Mouse (Mus musculus) right cerebral cortex, postnatal 25 days (tissue): ENCODE measurements around the gene 8030474K03Rik.
"Not testable (repeated sequence)": the region's sequence is repeated elsewhere in the genome, so short reads cannot be mapped to it uniquely, and the experiment has no call there.

Experiments
- DNase-seq: peaks from one replicate; pipeline ENCODE4 v3.0.0; 2022

Gene 8030474K03Rik

GRCm38 (mm10) chrX:101794342-101794741 is at the start of gene 8030474K03Rik, which contains the start of gene Gm4779:
TSS of gene 8030474K03Rik (plus strand) at chrX:101794656.
TSS of gene Gm4779 (minus strand) at chrX:101794423.
- DNase-seq, result no peak

DNA sequence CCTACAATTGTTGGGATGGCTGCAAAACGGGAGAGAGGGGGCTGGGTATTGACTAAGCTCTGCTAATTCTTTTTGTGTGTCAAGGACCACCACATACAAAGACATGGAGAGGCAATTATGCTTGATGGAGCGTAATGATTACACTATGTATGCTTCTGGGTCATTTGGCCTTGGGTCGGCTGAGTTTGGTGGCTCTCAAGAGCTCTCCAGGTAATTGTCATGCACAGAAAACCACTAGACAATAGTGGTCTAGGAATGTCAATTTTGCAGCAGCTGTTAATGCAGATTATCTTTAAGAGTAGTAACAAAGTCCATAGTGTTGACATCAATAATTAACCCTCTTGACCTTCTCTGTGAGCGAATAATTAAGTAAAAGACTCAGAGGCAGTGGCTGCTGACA is 44.3 kb upstream of the 8030474K03Rik start:
- DNase-seq, result no peak

DNA sequence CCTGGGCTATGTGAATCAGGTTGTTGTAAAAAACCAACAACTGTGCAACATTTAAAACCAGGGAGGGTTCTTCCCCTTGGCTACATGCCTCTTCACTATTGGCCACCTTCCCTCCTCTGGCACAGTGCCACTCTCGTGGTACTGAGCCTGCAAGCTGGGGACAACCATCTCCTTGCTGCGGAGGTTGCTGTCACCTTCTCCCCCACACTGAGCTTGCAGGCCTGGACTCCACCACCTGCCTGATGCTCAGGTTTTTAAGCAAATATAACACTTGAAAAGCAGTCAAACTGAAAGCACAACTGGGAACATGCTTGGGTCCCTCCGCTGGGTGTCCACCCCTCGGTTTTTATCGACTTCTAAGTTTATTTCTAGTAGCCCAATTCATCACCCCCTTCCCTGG is 40.0 kb upstream of the 8030474K03Rik start:
- DNase-seq, result peak; percentile 40

DNA sequence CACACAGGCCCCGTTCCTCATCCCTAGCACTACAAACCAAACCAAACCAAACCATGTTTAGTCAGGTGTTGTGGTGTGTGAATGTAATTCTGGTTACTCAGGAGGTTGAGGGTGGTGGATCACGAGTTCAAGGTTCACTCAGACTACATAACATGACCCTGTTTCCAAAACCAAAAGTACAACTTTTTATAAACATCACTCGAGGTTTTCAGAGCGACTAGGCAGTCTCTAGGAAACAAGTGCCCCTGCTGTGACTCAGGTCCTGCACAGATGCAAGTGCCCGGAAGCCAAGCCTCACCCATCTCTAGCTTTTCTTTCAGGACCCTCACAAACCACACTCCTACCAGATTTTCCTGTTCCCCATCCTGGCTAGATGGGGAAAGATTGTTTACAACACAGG is 29.8 kb upstream of the 8030474K03Rik start:
- no peak for DNase-seq

DNA sequence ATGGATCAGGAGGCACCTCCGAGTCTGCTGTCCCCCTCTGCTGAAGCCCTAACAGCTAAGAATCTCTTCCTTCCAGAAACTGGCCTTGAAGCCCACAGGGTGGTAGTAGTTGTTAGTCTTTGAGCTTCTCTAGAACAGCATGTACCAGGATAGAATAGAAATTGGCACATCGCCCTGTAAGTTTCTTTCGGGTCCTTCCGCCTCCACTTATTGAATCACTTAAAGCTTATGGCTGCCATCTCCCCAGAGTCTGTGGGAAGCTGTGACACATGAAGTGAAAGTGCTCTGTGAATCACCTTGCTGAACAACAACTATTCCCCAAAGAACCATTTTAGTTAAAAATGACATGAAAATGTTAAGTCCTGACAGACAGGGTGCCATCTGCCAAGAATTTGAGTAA is 29.3 kb upstream of the 8030474K03Rik start:
- no peak for DNase-seq

DNA sequence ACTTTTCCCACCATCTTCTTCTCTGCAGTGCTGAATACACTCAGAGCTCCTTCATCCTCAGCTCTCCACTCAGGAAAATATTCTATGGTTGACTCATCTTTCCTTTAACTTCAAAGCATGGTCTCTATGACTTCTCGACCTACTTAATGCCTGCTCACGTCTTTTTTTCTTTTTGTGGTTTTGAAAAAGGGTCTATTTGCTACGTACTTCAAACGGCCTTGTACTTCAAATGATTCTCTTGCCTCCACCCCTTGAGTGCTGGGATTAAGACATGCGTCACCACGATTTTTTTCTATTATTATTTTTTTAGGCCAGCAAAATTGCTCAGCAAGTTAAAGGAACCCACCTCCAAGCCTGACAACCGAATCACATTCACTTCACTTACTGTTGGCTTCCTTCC is 27.2 kb upstream of the 8030474K03Rik start:
- no peak for DNase-seq

DNA sequence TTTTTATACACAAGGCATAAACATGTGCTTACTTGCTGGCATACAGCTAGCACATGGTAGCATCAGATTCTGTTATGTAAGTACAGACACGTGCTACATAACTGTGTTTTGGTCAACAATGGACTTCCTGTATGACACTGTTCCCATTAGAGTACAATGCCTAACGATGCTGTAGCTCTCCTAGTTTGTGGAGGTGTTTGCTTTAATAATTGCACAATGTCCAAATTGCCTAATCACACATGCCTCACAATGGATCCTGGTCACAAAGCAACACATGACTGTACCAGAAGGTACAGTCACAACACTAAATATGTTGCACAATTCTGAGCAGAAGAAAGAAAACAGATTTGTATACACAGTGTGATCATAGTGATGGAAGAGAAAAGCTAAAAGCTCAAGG is 25.0 kb upstream of the 8030474K03Rik start:
- no peak for DNase-seq

DNA sequence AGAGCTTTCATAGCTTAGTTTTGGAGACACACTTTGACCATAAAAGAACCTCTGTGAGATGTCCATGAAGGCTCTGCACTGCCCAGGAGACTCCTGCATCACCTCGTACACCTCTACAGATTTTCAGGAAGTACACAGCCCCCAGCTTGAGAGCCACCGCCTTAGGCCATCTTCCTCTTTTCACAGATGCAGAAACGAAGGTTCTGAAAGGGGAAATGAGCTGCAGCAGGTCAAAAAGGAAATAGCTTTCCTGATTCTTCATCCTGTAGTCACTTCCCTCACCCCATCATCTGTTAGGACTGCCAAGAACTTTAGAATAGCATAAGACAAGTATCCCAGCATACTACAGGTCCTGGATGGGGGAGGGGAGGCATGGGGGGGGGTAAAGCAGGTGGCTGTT is 24.1 kb upstream of the 8030474K03Rik start:
- DNase-seq, result no peak

GRCm38 (mm10) chrX:101772035-101772434 is 22.4 kb upstream of the 8030474K03Rik start:
- peak; percentile 28 for DNase-seq

DNA sequence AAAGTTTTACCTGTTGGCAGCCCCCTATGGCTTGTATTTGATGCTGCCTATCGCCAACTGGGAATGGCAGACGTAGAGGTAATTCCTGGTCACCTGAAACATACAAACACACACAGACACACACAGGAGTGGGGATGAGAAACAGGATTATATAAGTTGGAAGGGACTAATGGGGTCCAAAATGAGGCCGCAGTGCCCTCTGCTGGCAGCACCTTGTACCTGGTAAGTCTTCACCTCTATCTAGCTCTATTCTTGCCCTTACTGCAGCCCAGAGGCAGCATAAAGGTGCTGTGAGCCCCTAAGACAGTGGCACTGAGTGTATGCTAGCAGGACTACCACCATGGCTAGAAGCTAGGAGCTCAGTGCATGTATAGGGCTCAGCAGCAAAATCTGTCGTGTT is 2.9 kb upstream of the 8030474K03Rik start:
- DNase-seq, result peak; percentile 38

DNA sequence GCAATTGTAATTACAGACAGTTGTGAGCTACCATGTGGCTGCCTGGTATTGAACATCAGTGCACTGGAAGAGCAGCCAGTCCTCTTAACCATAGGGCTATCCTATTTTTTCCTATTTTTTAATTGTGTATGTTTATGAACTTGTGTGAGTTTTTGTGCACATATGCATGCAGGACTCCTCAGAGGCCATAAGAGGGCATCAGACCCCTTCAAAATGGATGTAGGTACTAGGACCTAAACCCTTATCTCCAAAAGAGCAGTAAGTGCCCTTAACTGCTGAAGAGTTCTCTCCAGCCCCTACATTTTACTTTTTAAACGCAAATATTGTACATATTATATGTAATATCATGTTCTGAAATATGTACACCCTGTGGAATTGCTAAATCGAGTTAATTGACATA is 11.1 kb downstream of the 8030474K03Rik start:
- no peak for DNase-seq

GRCm38 (mm10) chrX:101811750-101812149 is 17.3 kb downstream of the 8030474K03Rik start:
- DNase-seq, result no peak

- no peak for DNase-seq
Observed at GRCm38 (mm10) chrX:101819163-101819562, 24.7 kb downstream of the 8030474K03Rik start.

GRCm38 (mm10) chrX:101819980-101820379 is 25.5 kb downstream of the 8030474K03Rik start:
- not testable (repeated sequence) for DNase-seq

GRCm38 (mm10) chrX:101847191-101847795 is 52.8 kb downstream of the 8030474K03Rik start:
- no peak for DNase-seq
